Mouse (Mus musculus): ENCODE results near the gene Crisp2. TPM values are rescaled to one million over a fixed set of nuclear protein-coding genes. Genes with fewer than 3 reads are reported as not detected.

Crisp2 gene
- polyA plus RNA-seq, 1 experiment from 2014 or later, result not detected

Other genes with a start within 250 kb of the Crisp2 start
- not detected in 2 replicates for gene Esp6, start 245.5 kb downstream of the Crisp2 start, polyA plus RNA-seq (2015; fragmentation: Nextera tagmentation; extraction: Ambion mirVana)
- gene Esp4, start 208.4 kb downstream of the Crisp2 start, polyA plus RNA-seq (2015; fragmentation: Nextera tagmentation; extraction: Ambion mirVana), result not detected in 2 replicates
- not detected in 2 replicates for gene Esp3, start 174.9 kb downstream of the Crisp2 start, polyA plus RNA-seq (2015; fragmentation: Nextera tagmentation; extraction: Ambion mirVana)
- not detected in 2 replicates for gene Esp1, start 79.9 kb downstream of the Crisp2 start, polyA plus RNA-seq (2015; fragmentation: Nextera tagmentation; extraction: Ambion mirVana)
- 1.3 and 2.6 TPM in 2 replicates for gene Rhag, start 4.1 kb upstream of the Crisp2 start, polyA plus RNA-seq (2015; fragmentation: Nextera tagmentation; extraction: Ambion mirVana)
- gene 9130008F23Rik, start 73.6 kb upstream of the Crisp2 start, polyA plus RNA-seq (2015; fragmentation: Nextera tagmentation; extraction: Ambion mirVana), result 2.3 and 2.5 TPM in 2 replicates
- not detected in 2 replicates for gene Glyatl3, start 107.3 kb upstream of the Crisp2 start, polyA plus RNA-seq (2015; fragmentation: Nextera tagmentation; extraction: Ambion mirVana)
- 39.8 and 41.1 TPM in 2 replicates for gene Mut, start 127.7 kb upstream of the Crisp2 start, polyA plus RNA-seq (2015; fragmentation: Nextera tagmentation; extraction: Ambion mirVana)
- gene Cenpq, start 128.0 kb upstream of the Crisp2 start, polyA plus RNA-seq (2015; fragmentation: Nextera tagmentation; extraction: Ambion mirVana), result 14.8 and 16.3 TPM in 2 replicates